Mouse (Mus musculus) heart, embryonic 13.5 days (tissue): Measurements from ENCODE around the gene S100a8. TPM values are rescaled to one million over a fixed set of nuclear protein-coding genes. Genes with fewer than 3 reads are reported as not detected.

Experiments
- ATAC-seq: fragments of 200-750 bp; cut with Nextera tagmentation; 2 replicates; pipeline ENCODE4 v1.8.0; 2017; ENCODE audit warnings: moderate TSS enrichment; ENCODE audit not compliant: insufficient number of reproducible peaks, low FRiP score, low TSS enrichment; ENCODE audit errors: extremely low read depth
- H3K27ac ChIP-seq: fragments of 300-500 bp; sonication (generic); replicated peaks from 2 replicates; pipeline ENCODE4 v1.5.1; 2015; ENCODE audit warnings: moderate library complexity, mild to moderate bottlenecking, inconsistent platforms
- H3K27me3 ChIP-seq: fragments of 300-500 bp; sonication (generic); replicated peaks from 2 replicates; pipeline ENCODE4 v1.6.1; 2015; ENCODE audit warnings: mild to moderate bottlenecking, inconsistent platforms
- H3K36me3 ChIP-seq: fragments of 300-500 bp; sonication (generic); 2 replicates; pipeline ENCODE4 v1.6.1; 2015; ENCODE audit warnings: mild to moderate bottlenecking, inconsistent platforms
- H3K4me1 ChIP-seq: fragments of 300-500 bp; sonication (generic); 2 replicates; pipeline ENCODE4 v1.6.1; 2015; ENCODE audit warnings: inconsistent platforms
- H3K4me2 ChIP-seq: fragments of 300-500 bp; sonication (generic); 2 replicates; pipeline ENCODE4 v1.6.1; 2015; ENCODE audit warnings: inconsistent platforms, mild to moderate bottlenecking, moderate library complexity
- H3K4me3 ChIP-seq: fragments of 300-500 bp; sonication (generic); 2 replicates; pipeline ENCODE4 v1.5.1; 2015; ENCODE audit warnings: moderate library complexity, mild to moderate bottlenecking, inconsistent platforms
- H3K9ac ChIP-seq: fragments of 300-500 bp; sonication (generic); 2 replicates; pipeline ENCODE4 v1.6.1; 2015; ENCODE audit warnings: inconsistent platforms, mild to moderate bottlenecking, moderate library complexity
- H3K9me3 ChIP-seq: fragments of 300-500 bp; sonication (generic); 2 replicates; pipeline ENCODE4 v1.6.1; 2016; ENCODE audit warnings: inconsistent platforms
- WGBS: fragments of 180-500 bp; shearing (Covaris S2); methylation state at CpG from one replicate; pipeline ENCODE4 v1.1.7; 2015; ENCODE audit warnings: mixed read lengths; 5-methylcytosine and 5-hydroxymethylcytosine counted together
- polyA plus RNA-seq: library from polyadenylated mRNA; unstranded; fragments of >200 nt; fragmentation: Nextera tagmentation; extraction: Ambion mirVana; gene quantifications from 2 replicates; pipeline ENCODE4 v1.2.1, GENCODE M21; 2015

S100a8 gene
- polyA plus RNA-seq, 1 experiment from 2014 or later, result 10.4 TPM

DNA sequence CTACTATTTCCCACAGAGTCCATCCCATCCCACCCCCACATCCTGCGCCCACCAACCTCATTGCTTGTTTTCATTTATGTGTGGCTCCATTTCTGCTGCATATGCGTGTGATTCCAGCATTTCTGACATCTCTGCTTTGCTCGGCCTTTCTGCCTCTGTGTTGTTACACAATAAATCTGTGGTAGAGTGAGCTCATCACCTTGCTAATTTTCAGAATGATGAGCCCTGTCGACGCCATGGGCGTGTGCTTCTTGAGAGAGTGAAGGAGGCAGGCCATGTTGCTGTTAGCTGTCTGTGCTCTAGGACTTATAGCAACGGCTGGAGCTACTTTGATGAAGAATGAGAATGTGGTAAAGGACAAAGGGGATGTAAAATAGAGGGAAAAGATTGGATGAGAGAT lies 27.8 kb upstream of the S100a8 start:
- Histone ChIP-seq H3K4me3 (no peak overlapping the region), H3K27ac (no peak overlapping the region), H3K36me3 (no peaks in the 10 kb centered on the region), H3K27me3 (peaks cover 4% of the 10 kb centered on the region; the same call in 1 of the 2 replicates), H3K4me2 (no peak overlapping the region), H3K4me1 (no peaks in the 10 kb centered on the region), H3K9ac (no peak overlapping the region), H3K9me3 (no peaks in the 10 kb centered on the region)
- ATAC-seq, result no peak
- WGBS, result 65% methylated on average over 7 of the region's 7 CpGs

DNA sequence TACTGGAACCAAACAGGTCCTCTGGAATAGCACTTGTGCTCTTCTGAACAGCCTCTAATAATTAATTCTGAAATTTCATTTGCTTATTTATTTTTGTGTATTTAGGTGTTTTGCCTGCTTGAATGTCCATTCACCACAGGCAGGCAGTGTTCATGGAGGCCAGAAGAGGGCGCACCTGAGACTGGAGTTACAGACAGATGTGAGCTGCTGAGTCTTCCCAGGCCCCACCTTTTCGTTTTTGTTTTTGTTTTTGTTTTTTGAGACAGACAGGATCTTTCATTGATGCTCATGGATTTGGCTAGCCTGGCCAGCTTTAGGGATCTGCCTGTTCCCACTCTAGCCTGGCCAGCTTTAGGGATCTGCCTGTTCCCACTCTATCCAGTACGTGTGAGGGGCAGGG lies 24.6 kb upstream of the S100a8 start:
- no peaks in the 10 kb centered on the region for H3K27me3 ChIP-seq
- H3K4me2 ChIP-seq, result no peak overlapping the region
- no peaks in the 10 kb centered on the region for H3K9me3 ChIP-seq
- H3K27ac ChIP-seq, result no peak overlapping the region
- H3K36me3 ChIP-seq, result no peaks in the 10 kb centered on the region
- ATAC-seq, result no peak
- H3K4me3 ChIP-seq, result no peak overlapping the region
- H3K4me1 ChIP-seq, result no peaks in the 10 kb centered on the region
- 45% methylated on average over 3 of the region's 3 CpGs for whole genome bisulfite sequencing
- H3K9ac ChIP-seq, result no peak overlapping the region

DNA sequence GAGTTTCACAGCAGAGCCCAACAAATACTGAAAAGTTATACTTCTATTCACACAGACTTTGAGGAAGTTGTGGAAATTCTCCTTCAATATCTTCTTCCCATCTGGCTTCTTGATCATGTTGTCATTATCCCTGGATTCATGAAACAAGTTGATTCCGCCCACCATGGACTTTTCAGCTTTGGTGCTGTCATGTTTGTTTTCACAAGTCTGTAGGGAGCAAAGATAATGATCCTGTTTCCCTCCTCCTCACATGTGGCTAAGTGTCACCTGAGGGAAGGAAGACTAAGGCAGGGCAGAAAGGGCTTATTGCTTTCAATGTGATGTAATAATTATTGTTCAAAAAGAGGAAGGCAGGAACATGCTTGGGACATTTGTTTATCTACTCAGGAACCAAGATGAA lies 21.5 kb upstream of the S100a8 start:
- Histone ChIP-seq H3K36me3 (no peaks in the 10 kb centered on the region), H3K27ac (no peak overlapping the region), H3K4me2 (no peak overlapping the region), H3K27me3 (no peaks in the 10 kb centered on the region; the same call in 1 of the 2 replicates), H3K4me3 (no peak overlapping the region), H3K9ac (no peak overlapping the region), H3K4me1 (no peaks in the 10 kb centered on the region), H3K9me3 (no peaks in the 10 kb centered on the region)
- ATAC-seq, result no peak
- WGBS, result 63% methylated on average over 1 of the region's 1 CpGs

DNA sequence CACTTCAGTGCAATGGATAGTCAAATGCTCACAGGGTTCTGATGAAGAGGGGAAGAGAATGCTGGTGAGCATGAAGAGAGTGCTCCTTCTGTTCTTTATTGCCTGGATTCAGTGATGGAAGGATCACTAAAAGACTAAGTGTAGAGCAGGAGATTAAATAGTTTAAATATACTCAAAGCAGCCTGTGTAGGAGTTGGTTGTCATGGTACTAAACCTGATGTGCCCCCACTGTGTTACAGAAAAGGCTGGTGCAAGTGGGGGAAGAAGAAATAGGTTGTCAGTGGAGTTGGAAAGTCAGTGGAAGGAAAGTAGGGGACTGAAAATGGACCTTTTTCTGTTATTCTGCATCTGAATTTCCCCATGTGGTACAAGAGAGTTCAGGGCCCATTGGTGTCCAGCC lies 19.8 kb upstream of the S100a8 start:
- no peak overlapping the region for H3K4me3 ChIP-seq
- H3K9me3 ChIP-seq, result no peaks in the 10 kb centered on the region
- H3K27ac ChIP-seq, result no peak overlapping the region
- H3K9ac ChIP-seq, result no peak overlapping the region
- no peaks in the 10 kb centered on the region for H3K36me3 ChIP-seq
- H3K4me2 ChIP-seq, result no peak overlapping the region
- ATAC-seq, result no peak
- peaks cover 6% of the 10 kb centered on the region for H3K27me3 ChIP-seq
- H3K4me1 ChIP-seq, result no peaks in the 10 kb centered on the region

GRCm38 (mm10) chr3:90649832-90650231 lies 18.9 kb upstream of the S100a8 start:
- no peaks in the 10 kb centered on the region for H3K4me1 ChIP-seq
- no peak overlapping the region for H3K9ac ChIP-seq
- H3K4me3 ChIP-seq, result no peak overlapping the region
- no peak for ATAC-seq
- no peaks in the 10 kb centered on the region for H3K9me3 ChIP-seq
- H3K27ac ChIP-seq, result no peak overlapping the region
- H3K27me3 ChIP-seq, result peaks cover 13% of the 10 kb centered on the region
- WGBS, result 82% methylated on average over 2 of the region's 2 CpGs
- H3K36me3 ChIP-seq, result no peaks in the 10 kb centered on the region
- H3K4me2 ChIP-seq, result no peak overlapping the region

GRCm38 (mm10) chr3:90652878-90653508 lies 15.8 kb upstream of the S100a8 start:
- ATAC-seq, result no peak
- 33% methylated on average over 5 of the region's 5 CpGs for WGBS

DNA sequence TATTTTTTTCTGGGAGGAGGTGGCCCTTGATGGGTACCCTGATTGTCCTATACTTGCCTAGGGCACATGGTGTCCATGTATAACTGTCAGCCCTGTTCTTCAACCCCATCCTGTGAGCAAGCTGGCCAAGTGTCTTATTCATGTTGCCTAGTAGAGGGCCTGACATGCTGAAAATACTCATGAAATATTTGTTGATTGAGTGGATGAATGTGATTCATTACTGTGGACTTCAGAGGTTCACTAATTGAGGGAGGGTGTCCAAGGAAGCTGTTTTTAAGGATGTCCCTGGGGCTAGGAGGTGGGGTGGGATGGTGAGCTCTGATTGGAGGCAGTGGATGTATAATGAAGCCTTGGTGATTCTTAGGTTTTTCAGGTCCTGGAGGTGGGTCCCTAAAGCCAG lies 15.1 kb upstream of the S100a8 start, which contains the start of gene S100a7a:
S100a7a (plus strand) TSS at position 301 of the 400 bp plus-strand sequence.
- Histone ChIP-seq H3K36me3 (no peaks in the 10 kb centered on the region), H3K4me2 (no peak within 1 kb of the TSS), H3K27me3 (peaks cover 16% of the 10 kb centered on the region), H3K27ac (no peak within 1 kb of the TSS), H3K9me3 (no peaks in the 10 kb centered on the region), H3K4me1 (no peaks in the 10 kb centered on the region), H3K4me3 (no peak within 1 kb of the TSS), H3K9ac (no peak within 1 kb of the TSS)
- no peak for ATAC-seq

More at GRCm38 (mm10) chr3:90652878-90653508, 15.8 kb upstream of the S100a8 start:
- no peaks in the 10 kb centered on the region for H3K9me3 ChIP-seq
- H3K27me3 ChIP-seq, result peaks cover 16% of the 10 kb centered on the region
- no peak overlapping the region for H3K4me2 ChIP-seq
- no peaks in the 10 kb centered on the region for H3K36me3 ChIP-seq
- no peak overlapping the region for H3K27ac ChIP-seq
- H3K4me3 ChIP-seq, result no peak overlapping the region
- no peaks in the 10 kb centered on the region for H3K4me1 ChIP-seq
- H3K9ac ChIP-seq, result no peak overlapping the region

DNA sequence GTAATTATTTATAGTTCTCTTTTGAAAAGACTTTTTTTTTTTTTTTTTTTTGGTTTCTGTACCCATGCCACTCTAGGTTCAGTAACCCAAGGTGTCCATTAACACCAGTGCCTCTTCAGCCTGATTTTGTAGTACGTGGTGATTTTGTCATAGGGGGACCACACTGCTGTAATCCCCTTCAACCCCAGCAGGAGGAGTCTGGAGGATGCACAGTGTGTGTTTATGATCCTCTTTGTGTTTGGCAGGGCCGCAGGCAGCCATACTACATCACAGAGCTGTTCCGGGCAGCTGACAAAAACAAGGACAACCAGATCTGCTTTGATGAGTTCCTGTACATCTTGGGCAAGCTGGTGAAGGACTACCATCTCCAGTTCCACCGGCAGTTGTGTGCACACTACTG lies 11.4 kb upstream of the S100a8 start:
- no peak overlapping the region for H3K9ac ChIP-seq
- H3K27ac ChIP-seq, result no peak overlapping the region
- no peaks in the 10 kb centered on the region for H3K9me3 ChIP-seq
- 59% methylated on average over 4 of the region's 4 CpGs for WGBS
- no peaks in the 10 kb centered on the region for H3K36me3 ChIP-seq
- no peaks in the 10 kb centered on the region for H3K4me1 ChIP-seq
- H3K4me3 ChIP-seq, result no peak overlapping the region
- peaks cover 16% of the 10 kb centered on the region for H3K27me3 ChIP-seq
- no peak overlapping the region for H3K4me2 ChIP-seq
- no peak for ATAC-seq

GRCm38 (mm10) chr3:90659364-90660044 lies 9.3 kb upstream of the S100a8 start:
- Histone ChIP-seq H3K36me3 (no peaks in the 10 kb centered on the region), H3K4me3 (no peak overlapping the region), H3K4me1 (no peaks in the 10 kb centered on the region), H3K27me3 (peaks cover 6% of the 10 kb centered on the region; the same call in 1 of the 2 replicates), H3K4me2 (no peak overlapping the region), H3K27ac (no peak overlapping the region), H3K9me3 (no peaks in the 10 kb centered on the region), H3K9ac (no peak overlapping the region)
- ATAC-seq, result no peak

- ATAC-seq, result no peak
- no peak overlapping the region for H3K27ac ChIP-seq
- H3K4me3 ChIP-seq, result no peak overlapping the region
- H3K4me2 ChIP-seq, result no peak overlapping the region
- H3K9me3 ChIP-seq, result no peaks in the 10 kb centered on the region
- H3K4me1 ChIP-seq, result no peaks in the 10 kb centered on the region
- 64% methylated on average over 2 of the region's 2 CpGs for WGBS
- no peaks in the 10 kb centered on the region for H3K27me3 ChIP-seq
- H3K9ac ChIP-seq, result no peak overlapping the region
- H3K36me3 ChIP-seq, result no peaks in the 10 kb centered on the region
These were observed 4.6 kb upstream of the S100a8 start for GRCm38 (mm10) chr3:90664219-90664618.

DNA sequence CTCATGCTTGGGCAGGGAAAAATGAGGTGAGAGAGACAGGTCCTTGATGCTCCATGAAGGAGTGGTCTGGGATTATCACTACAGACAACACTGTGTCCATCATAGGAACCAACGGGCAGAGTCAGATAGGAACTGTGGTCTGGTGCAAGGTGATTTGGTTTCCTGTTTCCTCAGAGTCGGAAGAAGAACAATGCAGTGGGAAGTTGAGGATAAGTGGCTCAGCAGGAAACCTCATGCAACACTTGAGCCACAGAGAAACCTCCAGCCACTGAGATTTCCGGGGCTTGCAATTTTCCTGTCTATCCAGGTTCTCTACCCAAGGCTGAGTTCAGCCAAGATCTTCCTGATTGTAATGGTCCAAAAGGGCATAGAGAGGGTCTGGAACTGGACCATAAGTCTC lies 9.9 kb downstream of the S100a8 start:
- no peaks in the 10 kb centered on the region for H3K9me3 ChIP-seq
- 49% methylated on average over 3 of the region's 3 CpGs for WGBS
- no peaks in the 10 kb centered on the region for H3K36me3 ChIP-seq
- H3K4me3 ChIP-seq, result no peak overlapping the region
- ATAC-seq, result no peak
- no peak overlapping the region for H3K9ac ChIP-seq
- no peaks in the 10 kb centered on the region for H3K4me1 ChIP-seq
- no peaks in the 10 kb centered on the region; the same call in 1 of the 2 replicates for H3K27me3 ChIP-seq
- H3K27ac ChIP-seq, result no peak overlapping the region
- H3K4me2 ChIP-seq, result no peak overlapping the region

DNA sequence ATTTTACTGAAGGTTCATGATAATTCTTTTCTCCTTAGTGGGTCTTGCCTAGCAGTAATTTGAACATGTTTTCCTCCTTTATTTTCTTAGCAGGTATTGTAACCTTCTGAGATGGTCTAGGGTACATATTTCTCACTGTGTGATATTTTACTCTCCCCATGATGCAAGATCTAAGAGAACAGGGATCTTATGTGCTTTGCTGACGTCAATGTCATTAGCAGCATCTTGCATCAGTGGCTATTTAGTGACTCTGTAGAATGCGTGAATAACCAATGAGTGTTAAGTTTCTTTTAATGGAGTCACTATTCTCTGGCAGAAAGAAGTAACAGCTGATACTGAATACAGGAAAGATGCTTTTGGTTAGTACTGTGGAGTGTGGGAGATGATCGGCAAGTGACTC lies 15.2 kb downstream of the S100a8 start:
- H3K27me3 ChIP-seq, result no peaks in the 10 kb centered on the region; the same call in 1 of the 2 replicates
- H3K9me3 ChIP-seq, result no peaks in the 10 kb centered on the region
- H3K4me3 ChIP-seq, result no peak overlapping the region
- no peak for ATAC-seq
- H3K36me3 ChIP-seq, result no peaks in the 10 kb centered on the region
- H3K4me2 ChIP-seq, result no peak overlapping the region
- WGBS, result 80% methylated on average over 3 of the region's 3 CpGs
- H3K4me1 ChIP-seq, result no peaks in the 10 kb centered on the region
- H3K27ac ChIP-seq, result no peak overlapping the region
- H3K9ac ChIP-seq, result no peak overlapping the region
